Mouse (Mus musculus): ENCODE measurements around the gene Nfix.

GRCm38 (mm10) chr8:84660819-84661457 lies 139.2 kb downstream of the Nfix start:
- TF ChIP-seq CTCF (IDR thresholded peaks at IDR 0.05; ENCODE audit: low read depth): no peak
- no peak for TF ChIP-seq EP300 (optimal IDR thresholded peaks at IDR 0.05)

Data from stomach, postnatal 0 days (tissue).